Mouse (Mus musculus): ENCODE results near the gene Plxdc2.

DNA sequence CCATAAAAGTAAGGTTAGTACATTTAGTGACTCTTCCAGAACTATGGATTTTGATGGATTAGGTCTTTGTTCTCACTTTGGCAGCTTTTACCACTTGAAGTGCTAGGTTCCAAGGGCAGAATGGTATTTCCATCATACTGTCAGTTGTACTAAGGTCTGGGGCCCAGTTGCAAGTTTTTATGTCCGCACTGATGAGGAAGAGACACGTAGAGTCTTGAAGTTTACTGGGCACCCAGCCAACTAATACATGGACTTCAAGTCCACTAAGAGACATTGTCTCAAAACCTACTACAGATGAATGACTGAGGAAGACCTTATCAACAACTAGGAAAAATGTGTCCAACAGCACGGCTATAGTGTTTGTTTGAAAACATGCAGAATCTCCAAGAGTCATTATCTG, 242.1 kb downstream of the Plxdc2 start:
- TF ChIP-seq CTCF (IDR thresholded peaks at IDR 0.05; ENCODE audit: low read depth, low read length) (no peak), POLR2A (IDR thresholded peaks at IDR 0.05; ENCODE audit: extremely low read depth, insufficient read depth, low read length) (no peak)

All from liver, adult 2 months (tissue).